Mouse (Mus musculus) kidney, embryonic 16.5 days (tissue): ENCODE measurements around the gene Olfr544. TPM values are rescaled to one million over a fixed set of nuclear protein-coding genes. Genes with fewer than 3 reads are reported as not detected.
A peak's percentile ranks its signal among the peaks of the same experiment; 100 is the strongest.
"Not testable (repeated sequence)": the region's sequence is repeated elsewhere in the genome, so short reads cannot be mapped to it uniquely, and the experiment has no call there.

Experiments used
- ATAC-seq: fragments of 200-750 bp; cut with Nextera tagmentation; 2 replicates; pipeline ENCODE4 v1.8.0; 2017; ENCODE audit warnings: moderate TSS enrichment; ENCODE audit not compliant: low FRiP score, low TSS enrichment
- H3K27ac ChIP-seq: fragments of 300-500 bp; sonication (generic); 2 replicates; pipeline ENCODE4 v1.5.1; 2014; ENCODE audit warnings: low read length
- H3K27me3 ChIP-seq: fragments of 300-500 bp; sonication (generic); 2 replicates; pipeline ENCODE4 v1.6.1; 2014; ENCODE audit warnings: low read length, control low read depth, mixed read lengths; ENCODE audit not compliant: insufficient read depth
- H3K36me3 ChIP-seq: fragments of 300-500 bp; sonication (generic); 2 replicates; pipeline ENCODE4 v1.6.1; 2014; ENCODE audit warnings: low read length, control low read depth, mixed read lengths; ENCODE audit not compliant: insufficient read depth
- H3K4me1 ChIP-seq: fragments of 300-500 bp; sonication (generic); 2 replicates; pipeline ENCODE4 v1.6.1; 2014; ENCODE audit warnings: low read length, control low read depth, mixed read lengths; ENCODE audit not compliant: insufficient read depth
- H3K4me2 ChIP-seq: fragments of 300-500 bp; sonication (generic); replicated peaks from 2 replicates; pipeline ENCODE4 v1.6.1; 2014; ENCODE audit warnings: low read depth, low read length
- H3K4me3 ChIP-seq: fragments of 300-500 bp; sonication (generic); 2 replicates; pipeline ENCODE4 v1.5.1; 2014; ENCODE audit warnings: mild to moderate bottlenecking, low read length
- H3K9ac ChIP-seq: fragments of 300-500 bp; sonication (generic); replicated peaks from 2 replicates; pipeline ENCODE4 v1.6.1; 2014; ENCODE audit warnings: low read length
- H3K9me3 ChIP-seq: fragments of 300-500 bp; sonication (generic); 2 replicates; pipeline ENCODE4 v1.6.1; 2016; ENCODE audit warnings: low read length, control low read depth
- WGBS: fragments of 180-500 bp; shearing (Covaris S2); extraction: QIAGEN DNeasy Blood & Tissue Kit; methylation state at CpG from one replicate; pipeline ENCODE4 v1.1.7; 2014; 5-methylcytosine and 5-hydroxymethylcytosine counted together
- polyA plus RNA-seq: library from polyadenylated mRNA; unstranded; fragments of >200 nt; fragmentation: Nextera tagmentation; extraction: Ambion mirVana; gene quantifications from 2 replicates; pipeline ENCODE4 v1.2.1, GENCODE M21; 2015

The Olfr544 gene
- polyA plus RNA-seq, 1 experiment from 2014 or later = not detected

- WGBS = 88% methylated on average over 9 of the region's 9 CpGs
- Histone ChIP-seq H3K4me1 (no peaks in the 10 kb centered on the region), H3K9me3 (no peaks in the 10 kb centered on the region), H3K27ac (no peak overlapping the region), H3K27me3 (0 out of 2 replicates have a peak, but pooled peaks cover 4% of the 10 kb centered on the region), H3K4me3 (no peak overlapping the region), H3K36me3 (no peaks in the 10 kb centered on the region), H3K4me2 (no peak overlapping the region), H3K9ac (no peak overlapping the region)
- ATAC-seq = no peak
Measured at GRCm38 (mm10) chr7:102508066-102508465, 20.0 kb upstream of the Olfr544 start.

- Histone ChIP-seq H3K4me2 (no peak overlapping the region), H3K36me3 (no peaks in the 10 kb centered on the region), H3K4me3 (no peak overlapping the region), H3K4me1 (no peaks in the 10 kb centered on the region), H3K9ac (no peak overlapping the region), H3K27me3 (0 out of 2 replicates have a peak, but pooled peaks cover 4% of the 10 kb centered on the region), H3K27ac (no peak overlapping the region), H3K9me3 (no peaks in the 10 kb centered on the region)
- ATAC-seq = peak; percentile 86
- WGBS = 47% methylated on average over 3 of the region's 3 CpGs
Measured at GRCm38 (mm10) chr7:102506848-102507247, 18.7 kb upstream of the Olfr544 start.

- H3K36me3 ChIP-seq = no peaks in the 10 kb centered on the region
- no peak overlapping the region for H3K4me3 ChIP-seq
- ATAC-seq = no peak
- H3K4me2 ChIP-seq = no peak overlapping the region
- no peaks in the 10 kb centered on the region for H3K27me3 ChIP-seq
- H3K27ac ChIP-seq = no peak overlapping the region
- WGBS = 67% methylated on average over 5 of the region's 5 CpGs
- H3K9me3 ChIP-seq = no peaks in the 10 kb centered on the region
- H3K4me1 ChIP-seq = no peaks in the 10 kb centered on the region
- no peak overlapping the region for H3K9ac ChIP-seq
Measured at GRCm38 (mm10) chr7:102501986-102502385, 13.9 kb upstream of the Olfr544 start.

GRCm38 (mm10) chr7:102499473-102499872, 11.4 kb upstream of the Olfr544 start, which contains the start of gene Olfr545:
TSS of gene Olfr545 (minus strand) at chr7:102499573.
- Histone ChIP-seq H3K27ac (no peak within 1 kb of the TSS), H3K4me1 (no peaks in the 10 kb centered on the region), H3K36me3 (no peaks in the 10 kb centered on the region), H3K4me2 (no peak within 1 kb of the TSS), H3K27me3 (no peaks in the 10 kb centered on the region), H3K9ac (no peak within 1 kb of the TSS), H3K9me3 (no peaks in the 10 kb centered on the region), H3K4me3 (no peak within 1 kb of the TSS)
- ATAC-seq = no peak
- 60% methylated on average over 3 of the region's 3 CpGs for WGBS

GRCm38 (mm10) chr7:102494416-102494815, 6.3 kb upstream of the Olfr544 start:
- H3K27ac ChIP-seq, H3K9ac ChIP-seq, H3K4me1 ChIP-seq, H3K4me3 ChIP-seq, H3K9me3 ChIP-seq, H3K27me3 ChIP-seq, H3K4me2 ChIP-seq, ATAC-seq, H3K36me3 ChIP-seq: not testable (repeated sequence)
- 56% methylated on average over 7 of the region's 7 CpGs for WGBS

- no peak for ATAC-seq
- Histone ChIP-seq H3K27ac (no peak overlapping the region), H3K9me3 (no peaks in the 10 kb centered on the region), H3K9ac (no peak overlapping the region), H3K4me3 (no peak overlapping the region), H3K4me2 (no peak overlapping the region), H3K36me3 (no peaks in the 10 kb centered on the region), H3K27me3 (no peaks in the 10 kb centered on the region), H3K4me1 (no peaks in the 10 kb centered on the region; the same call in 1 of the 2 replicates)
- WGBS = 77% methylated on average over 1 of the region's 1 CpGs
Measured at GRCm38 (mm10) chr7:102486105-102486504, 2.0 kb downstream of the Olfr544 start.

GRCm38 (mm10) chr7:102484766-102485165, 3.3 kb downstream of the Olfr544 start:
- not testable (repeated sequence) for H3K27me3 ChIP-seq, H3K9me3 ChIP-seq, H3K4me1 ChIP-seq, H3K4me2 ChIP-seq, H3K36me3 ChIP-seq, H3K4me3 ChIP-seq, H3K9ac ChIP-seq, ATAC-seq, H3K27ac ChIP-seq
- WGBS = 75% methylated on average over 7 of the region's 8 CpGs

GRCm38 (mm10) chr7:102483665-102484064, 4.4 kb downstream of the Olfr544 start:
- no peak for ATAC-seq
- WGBS = 89% methylated on average over 2 of the region's 2 CpGs
- H3K4me2 ChIP-seq = no peak overlapping the region
- no peaks in the 10 kb centered on the region for H3K27me3 ChIP-seq
- H3K9me3 ChIP-seq = no peaks in the 10 kb centered on the region
- H3K36me3 ChIP-seq = no peaks in the 10 kb centered on the region
- no peak overlapping the region for H3K9ac ChIP-seq
- H3K4me1 ChIP-seq = peaks cover 8% of the 10 kb centered on the region
- no peak overlapping the region for H3K4me3 ChIP-seq
- H3K27ac ChIP-seq = no peak overlapping the region

GRCm38 (mm10) chr7:102481579-102481978, 6.5 kb downstream of the Olfr544 start, which contains the start of gene Olfr543:
TSS of gene Olfr543 (minus strand) at chr7:102481679.
- H3K9ac ChIP-seq = no peak within 1 kb of the TSS
- H3K27ac ChIP-seq = no peak within 1 kb of the TSS
- no peak within 1 kb of the TSS for H3K4me3 ChIP-seq
- WGBS = 89% methylated on average over 4 of the region's 4 CpGs
- H3K9me3 ChIP-seq = no peaks in the 10 kb centered on the region
- no peaks in the 10 kb centered on the region for H3K27me3 ChIP-seq
- H3K4me2 ChIP-seq = no peak within 1 kb of the TSS
- no peak for ATAC-seq
- H3K36me3 ChIP-seq = no peaks in the 10 kb centered on the region
- H3K4me1 ChIP-seq = peaks cover 8% of the 10 kb centered on the region

- Histone ChIP-seq H3K9ac (no peak overlapping the region), H3K9me3 (no peaks in the 10 kb centered on the region), H3K27me3 (no peaks in the 10 kb centered on the region), H3K4me2 (no peak overlapping the region), H3K27ac (no peak overlapping the region), H3K4me3 (no peak overlapping the region), H3K4me1 (peaks cover 8% of the 10 kb centered on the region), H3K36me3 (no peaks in the 10 kb centered on the region)
- ATAC-seq = no peak
- WGBS = 71% methylated on average over 4 of the region's 4 CpGs
Measured at GRCm38 (mm10) chr7:102480821-102481220, 7.3 kb downstream of the Olfr544 start.
